Mouse (Mus musculus): Measurements from ENCODE around the gene Nrd1. TPM values are rescaled to one million over a fixed set of nuclear protein-coding genes. Genes with fewer than 3 reads are reported as not detected.
A peak's percentile ranks its signal among the peaks of the same experiment; 100 is the strongest.

Nrd1 gene
- total RNA-seq, 2 experiments from 2014 or later = 99.7 to 105 TPM

GRCm38 (mm10) chr4:109021976-109022375 lies 21.5 kb downstream of the Nrd1 start:
- no peak for ATAC-seq (replicated peaks; ENCODE audit: low FRiP score, low TSS enrichment, poor library complexity, severe bottlenecking)

- ATAC-seq (replicated peaks; ENCODE audit: low FRiP score, low TSS enrichment, poor library complexity, severe bottlenecking) = no peak
These were observed 24.6 kb downstream of the Nrd1 start for GRCm38 (mm10) chr4:109025061-109025460.

- no peak for ATAC-seq (replicated peaks; ENCODE audit: low FRiP score, low TSS enrichment, poor library complexity, severe bottlenecking)
These were observed 26.1 kb downstream of the Nrd1 start for GRCm38 (mm10) chr4:109026543-109026942.

- ATAC-seq (replicated peaks; ENCODE audit: low FRiP score, low TSS enrichment, poor library complexity, severe bottlenecking) = no peak
These were observed 29.4 kb downstream of the Nrd1 start for GRCm38 (mm10) chr4:109029857-109030256.

GRCm38 (mm10) chr4:109030266-109030665 lies 29.8 kb downstream of the Nrd1 start:
- ATAC-seq (replicated peaks; ENCODE audit: low FRiP score, low TSS enrichment, poor library complexity, severe bottlenecking) = no peak

GRCm38 (mm10) chr4:109036327-109036726 lies 35.9 kb downstream of the Nrd1 start:
- ATAC-seq (replicated peaks; ENCODE audit: low FRiP score, low TSS enrichment, poor library complexity, severe bottlenecking) = peak; percentile 81

GRCm38 (mm10) chr4:109042739-109043138 lies 42.3 kb downstream of the Nrd1 start:
- ATAC-seq (replicated peaks; ENCODE audit: low FRiP score, low TSS enrichment, poor library complexity, severe bottlenecking) = no peak

GRCm38 (mm10) chr4:109043294-109043693 lies 42.8 kb downstream of the Nrd1 start:
- no peak for ATAC-seq (replicated peaks; ENCODE audit: low FRiP score, low TSS enrichment, poor library complexity, severe bottlenecking)

GRCm38 (mm10) chr4:109043756-109044155 lies 43.3 kb downstream of the Nrd1 start:
- no peak for ATAC-seq (replicated peaks; ENCODE audit: low FRiP score, low TSS enrichment, poor library complexity, severe bottlenecking)

- no peak for ATAC-seq (replicated peaks; ENCODE audit: low FRiP score, low TSS enrichment, poor library complexity, severe bottlenecking)
These were observed 47.8 kb downstream of the Nrd1 start for GRCm38 (mm10) chr4:109048258-109048657.

GRCm38 (mm10) chr4:109052282-109052681 lies 51.8 kb downstream of the Nrd1 start:
- no peak for ATAC-seq (replicated peaks; ENCODE audit: low FRiP score, low TSS enrichment, poor library complexity, severe bottlenecking)

- ATAC-seq (replicated peaks; ENCODE audit: low FRiP score, low TSS enrichment, poor library complexity, severe bottlenecking) = no peak
These were observed 53.5 kb downstream of the Nrd1 start for GRCm38 (mm10) chr4:109054003-109054402.

- ATAC-seq (replicated peaks; ENCODE audit: low FRiP score, low TSS enrichment, poor library complexity, severe bottlenecking) = no peak
These were observed 55.9 kb downstream of the Nrd1 start for GRCm38 (mm10) chr4:109056351-109056750.

- ATAC-seq (replicated peaks; ENCODE audit: low FRiP score, low TSS enrichment, poor library complexity, severe bottlenecking) = no peak
These were observed 57.2 kb downstream of the Nrd1 start for GRCm38 (mm10) chr4:109057640-109058039.

- no peak for ATAC-seq (replicated peaks; ENCODE audit: low FRiP score, low TSS enrichment, poor library complexity, severe bottlenecking)
These were observed 58.9 kb downstream of the Nrd1 start for GRCm38 (mm10) chr4:109059255-109059821.

GRCm38 (mm10) chr4:109064941-109065340 lies 64.5 kb downstream of the Nrd1 start:
- ATAC-seq (replicated peaks; ENCODE audit: low FRiP score, low TSS enrichment, poor library complexity, severe bottlenecking) = no peak

GRCm38 (mm10) chr4:109065714-109066113 lies 65.3 kb downstream of the Nrd1 start:
- ATAC-seq (replicated peaks; ENCODE audit: low FRiP score, low TSS enrichment, poor library complexity, severe bottlenecking) = no peak

- ATAC-seq (replicated peaks; ENCODE audit: low FRiP score, low TSS enrichment, poor library complexity, severe bottlenecking) = no peak
These were observed 72.4 kb downstream of the Nrd1 start for GRCm38 (mm10) chr4:109072891-109073290.

- ATAC-seq (replicated peaks; ENCODE audit: low FRiP score, low TSS enrichment, poor library complexity, severe bottlenecking) = no peak
These were observed 72.8 kb downstream of the Nrd1 start for GRCm38 (mm10) chr4:109073296-109073695.

GRCm38 (mm10) chr4:109078941-109079340 lies 78.5 kb downstream of the Nrd1 start:
- no peak for ATAC-seq (replicated peaks; ENCODE audit: low FRiP score, low TSS enrichment, poor library complexity, severe bottlenecking)

GRCm38 (mm10) chr4:109079676-109080075 lies 79.2 kb downstream of the Nrd1 start:
- no peak for ATAC-seq (replicated peaks; ENCODE audit: low FRiP score, low TSS enrichment, poor library complexity, severe bottlenecking)

- ATAC-seq (replicated peaks; ENCODE audit: low FRiP score, low TSS enrichment, poor library complexity, severe bottlenecking) = no peak
These were observed 79.7 kb downstream of the Nrd1 start for GRCm38 (mm10) chr4:109080118-109080517.

All from megakaryocyte-erythroid progenitor cell, adult 5-6 weeks (primary cell).